Mouse (Mus musculus) liver, embryonic 15.5 days (tissue): ENCODE measurements at regions not wholly inside any gene's neighbourhood (a gene's known extent, or its start where the extent isn't known, plus 50 kb on each side); places are given as distances from the start of the nearest gene placed in this dataset.
A peak's percentile ranks its signal among the peaks of the same experiment; 100 is the strongest.

Experiments used
- ATAC-seq: fragments of 200-750 bp; cut with Nextera tagmentation; 2 replicates; pipeline ENCODE4 v1.8.0; 2017; ENCODE audit warnings: moderate number of reproducible peaks, mild to moderate bottlenecking, moderate library complexity; ENCODE audit not compliant: insufficient read depth
- H3K27ac ChIP-seq: fragments of 300-500 bp; sonication (generic); replicated peaks from 2 replicates; pipeline ENCODE4 v1.5.1; 2015; ENCODE audit warnings: mild to moderate bottlenecking, inconsistent platforms
- H3K27me3 ChIP-seq: fragments of 300-500 bp; sonication (generic); 2 replicates; pipeline ENCODE4 v1.6.1; 2015; ENCODE audit warnings: mild to moderate bottlenecking, inconsistent platforms
- H3K36me3 ChIP-seq: fragments of 300-500 bp; sonication (generic); replicated peaks from 2 replicates; pipeline ENCODE4 v1.6.1; 2015; ENCODE audit warnings: moderate library complexity, mild to moderate bottlenecking, inconsistent platforms
- H3K4me1 ChIP-seq: fragments of 300-500 bp; sonication (generic); replicated peaks from 2 replicates; pipeline ENCODE4 v1.6.1; 2015; ENCODE audit warnings: inconsistent platforms
- H3K4me2 ChIP-seq: fragments of 300-500 bp; sonication (generic); 2 replicates; pipeline ENCODE4 v1.6.1; 2015; ENCODE audit warnings: moderate library complexity, mild to moderate bottlenecking, inconsistent platforms
- H3K4me3 ChIP-seq: fragments of 300-500 bp; sonication (generic); replicated peaks from 2 replicates; pipeline ENCODE4 v1.5.1; 2015; ENCODE audit warnings: mild to moderate bottlenecking, inconsistent platforms
- H3K9ac ChIP-seq: fragments of 300-500 bp; sonication (generic); 2 replicates; pipeline ENCODE4 v1.6.1; 2015; ENCODE audit warnings: moderate library complexity, mild to moderate bottlenecking, inconsistent platforms
- H3K9me3 ChIP-seq: fragments of 300-500 bp; sonication (generic); replicated peaks from 2 replicates; pipeline ENCODE4 v1.6.1; 2016; ENCODE audit warnings: inconsistent platforms
- WGBS: fragments of 180-500 bp; shearing (Covaris S2); methylation state at CpG from one replicate; pipeline ENCODE4 v1.1.7; 2015; ENCODE audit warnings: mixed read lengths; ENCODE audit not compliant: insufficient replicate concordance; 5-methylcytosine and 5-hydroxymethylcytosine counted together

DNA sequence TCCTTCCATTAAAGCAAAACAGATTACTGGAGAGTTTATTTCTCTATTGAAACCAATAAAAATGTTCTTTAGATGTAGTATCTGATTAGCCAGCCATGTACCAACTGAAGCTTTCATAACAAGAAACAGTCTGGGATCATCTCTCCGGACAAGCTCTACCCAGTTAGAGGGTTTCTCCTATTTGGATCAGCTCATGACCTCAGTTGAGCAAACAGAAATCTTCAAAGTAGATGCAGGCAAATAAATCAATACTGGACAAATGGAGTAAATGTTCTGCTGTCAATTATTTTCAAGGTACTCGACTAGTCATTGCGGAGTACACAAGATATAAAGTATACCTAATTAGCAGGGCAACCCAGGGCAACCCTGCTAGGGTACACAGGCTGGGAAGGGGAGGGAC lies 67.4 kb downstream of the Avpr1a start:
- WGBS, result 55% methylated on average over 3 of the region's 3 CpGs
- ATAC-seq, result peak; percentile 56; the same call in 1 of the 2 replicates
- Histone ChIP-seq H3K27ac (no peak overlapping the region), H3K9me3 (no peaks in the 10 kb centered on the region), H3K36me3 (no peaks in the 10 kb centered on the region), H3K4me2 (peak overlapping the region; percentile 7; the same call in 1 of the 2 replicates), H3K4me3 (no peak overlapping the region), H3K9ac (no peak overlapping the region), H3K27me3 (no peaks in the 10 kb centered on the region), H3K4me1 (0 out of 2 replicates have a peak, but pooled peaks cover 4% of the 10 kb centered on the region)

DNA sequence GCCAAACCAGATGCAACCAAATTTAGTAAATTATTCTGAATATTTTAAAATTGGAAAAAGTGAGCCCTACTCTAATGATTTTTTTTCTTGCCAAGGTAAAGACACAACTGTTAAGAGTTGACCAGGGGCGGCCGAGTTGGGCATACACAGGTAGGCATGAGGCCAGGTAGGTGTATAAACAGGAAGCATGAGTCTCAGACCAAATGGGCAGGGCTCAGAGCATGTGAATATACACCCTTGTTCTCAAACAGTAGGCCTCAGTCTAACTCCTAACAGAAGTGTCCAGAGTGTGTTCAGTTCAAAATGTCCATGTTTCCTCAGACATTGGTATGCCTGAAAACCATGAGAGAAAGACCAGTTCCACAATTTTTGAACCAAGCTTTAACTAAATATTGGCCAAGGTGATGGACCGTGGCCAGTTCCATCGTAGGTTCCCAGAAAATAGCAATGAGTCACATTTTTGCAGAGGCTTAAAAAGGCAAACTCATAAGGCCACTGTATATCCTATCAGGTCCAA lies 71.0 kb downstream of the Avpr1a start:
- Histone ChIP-seq H3K4me2 (no peak overlapping the region), H3K4me1 (0 out of 2 replicates have a peak, but pooled peaks cover 4% of the 10 kb centered on the region), H3K27me3 (no peaks in the 10 kb centered on the region), H3K27ac (no peak overlapping the region), H3K36me3 (no peaks in the 10 kb centered on the region), H3K4me3 (no peak overlapping the region), H3K9ac (no peak overlapping the region), H3K9me3 (no peaks in the 10 kb centered on the region)
- 72% methylated on average over 4 of the region's 4 CpGs for WGBS
- no peak for ATAC-seq

DNA sequence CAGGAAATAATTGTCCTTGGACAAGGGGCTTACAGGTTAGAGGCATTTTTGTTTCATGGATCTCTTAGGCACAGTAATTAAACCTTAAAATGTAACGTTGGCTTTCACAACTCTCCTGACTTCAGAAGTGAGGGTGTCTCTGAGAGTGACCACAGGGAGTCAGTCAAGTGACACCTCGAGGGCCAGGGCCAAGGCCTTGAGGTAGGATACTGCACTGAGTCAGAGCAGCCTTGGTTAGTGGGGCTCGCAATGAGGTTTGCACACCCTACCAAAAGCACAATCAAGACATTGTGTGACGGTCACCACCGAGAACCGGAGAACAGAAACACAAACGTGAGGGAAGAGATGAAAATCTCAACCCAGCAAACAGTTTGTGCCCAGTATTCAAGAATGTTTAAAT lies 71.7 kb downstream of the Avpr1a start:
- H3K4me3 ChIP-seq, result no peak overlapping the region
- no peak for ATAC-seq
- no peaks in the 10 kb centered on the region for H3K27me3 ChIP-seq
- H3K4me1 ChIP-seq, result 0 out of 2 replicates have a peak, but pooled peaks cover 4% of the 10 kb centered on the region
- no peaks in the 10 kb centered on the region for H3K9me3 ChIP-seq
- H3K9ac ChIP-seq, result no peak overlapping the region
- no peak overlapping the region for H3K4me2 ChIP-seq
- H3K27ac ChIP-seq, result no peak overlapping the region
- no peaks in the 10 kb centered on the region for H3K36me3 ChIP-seq
- 74% methylated on average over 7 of the region's 7 CpGs for WGBS

DNA sequence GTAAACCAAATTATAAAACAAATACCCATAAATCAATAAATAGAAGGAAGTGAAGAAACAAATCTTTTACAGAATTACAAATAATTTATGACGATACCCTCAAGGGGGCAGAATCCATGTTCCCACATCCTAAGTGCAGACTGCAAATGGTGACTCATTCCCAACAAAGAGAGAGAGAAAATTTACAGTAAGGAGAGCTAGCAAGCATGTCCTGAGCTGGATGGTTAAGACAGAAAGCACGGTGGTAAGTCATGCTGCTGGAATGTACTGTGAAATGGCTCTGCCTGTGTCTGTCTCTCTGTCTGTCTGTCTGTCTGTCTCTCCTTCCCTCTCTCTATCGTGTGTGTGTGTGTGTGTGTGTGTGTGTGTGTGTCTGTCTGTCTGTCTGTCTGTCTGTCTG lies 74.3 kb downstream of the Avpr1a start:
- Histone ChIP-seq H3K27me3 (no peaks in the 10 kb centered on the region), H3K27ac (no peak overlapping the region), H3K9ac (no peak overlapping the region), H3K36me3 (no peaks in the 10 kb centered on the region), H3K4me3 (no peak overlapping the region), H3K4me2 (no peak overlapping the region), H3K4me1 (no peaks in the 10 kb centered on the region), H3K9me3 (no peaks in the 10 kb centered on the region)
- WGBS, result 53% methylated on average over 3 of the region's 3 CpGs
- ATAC-seq, result no peak

DNA sequence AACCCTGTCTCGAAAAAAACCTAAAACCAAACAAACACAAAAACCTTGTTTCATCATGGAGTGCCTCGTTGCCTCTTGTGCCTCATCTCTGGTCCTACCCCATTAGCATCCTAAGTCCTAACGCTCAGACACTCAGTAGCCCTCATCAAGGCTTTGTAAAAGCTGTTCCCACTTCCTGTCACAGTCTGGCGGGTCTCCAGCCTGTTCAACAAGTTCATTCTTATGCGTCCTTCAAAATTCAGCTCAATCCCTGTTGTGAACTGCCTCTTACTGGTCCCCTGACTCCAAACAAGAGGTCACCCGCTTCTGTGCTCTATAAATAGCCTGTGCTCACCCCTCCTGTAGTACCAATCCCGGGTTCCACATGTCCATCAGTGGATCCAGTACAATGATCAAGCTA lies 77.1 kb downstream of the Avpr1a start:
- H3K36me3 ChIP-seq, result no peaks in the 10 kb centered on the region
- H3K27ac ChIP-seq, result no peak overlapping the region
- no peaks in the 10 kb centered on the region for H3K27me3 ChIP-seq
- H3K4me1 ChIP-seq, result no peaks in the 10 kb centered on the region
- H3K4me2 ChIP-seq, result no peak overlapping the region
- H3K4me3 ChIP-seq, result no peak overlapping the region
- no peak for ATAC-seq
- WGBS, result 55% methylated on average over 7 of the region's 7 CpGs
- H3K9ac ChIP-seq, result no peak overlapping the region
- H3K9me3 ChIP-seq, result no peaks in the 10 kb centered on the region

DNA sequence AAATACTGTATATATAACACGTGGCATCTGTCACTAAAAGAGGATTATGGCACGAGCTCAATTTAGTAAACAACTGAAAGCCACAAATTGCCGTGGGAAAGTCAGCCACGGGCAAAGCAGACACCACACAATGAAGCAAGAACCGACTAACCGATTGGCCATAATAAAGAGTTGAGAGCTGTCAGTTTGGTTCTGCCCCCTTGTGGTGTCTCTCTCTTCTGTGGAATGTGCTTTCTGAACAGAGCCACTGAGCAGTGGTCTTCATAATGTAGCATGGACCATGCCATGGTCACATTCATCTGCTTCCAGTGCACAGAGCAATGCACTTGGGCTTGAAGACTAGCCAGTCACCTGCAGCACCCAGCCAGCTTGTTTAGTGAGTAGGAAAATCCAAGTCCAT lies 77.5 kb downstream of the Avpr1a start:
- Histone ChIP-seq H3K4me1 (no peaks in the 10 kb centered on the region), H3K36me3 (no peaks in the 10 kb centered on the region), H3K9me3 (no peaks in the 10 kb centered on the region), H3K4me2 (no peak overlapping the region), H3K27me3 (no peaks in the 10 kb centered on the region), H3K4me3 (no peak overlapping the region), H3K27ac (no peak overlapping the region), H3K9ac (no peak overlapping the region)
- WGBS, result 62% methylated on average over 6 of the region's 6 CpGs
- no peak for ATAC-seq

DNA sequence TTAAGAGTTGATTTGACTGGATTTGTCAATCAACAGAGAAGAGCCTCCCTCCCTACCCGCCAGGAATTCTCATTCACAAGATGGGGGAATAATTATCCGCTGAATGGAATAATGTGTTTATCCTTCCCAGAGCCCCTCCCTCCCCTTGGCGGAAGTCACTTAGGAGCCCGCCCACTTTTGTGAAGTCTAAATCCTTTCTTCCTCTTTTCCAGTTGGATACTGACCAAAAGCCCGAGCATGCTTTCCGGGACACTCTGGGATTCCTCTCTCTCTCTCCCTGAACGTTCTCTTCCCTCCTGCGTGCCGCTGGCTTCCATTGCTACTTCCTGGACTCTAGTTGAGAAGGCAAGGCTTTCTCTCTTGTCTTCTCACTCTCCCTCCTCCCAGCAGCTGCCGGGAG lies 79.9 kb downstream of the Avpr1a start:
- H3K36me3 ChIP-seq, result no peaks in the 10 kb centered on the region
- no peak for ATAC-seq
- H3K4me3 ChIP-seq, result no peak overlapping the region
- H3K4me1 ChIP-seq, result no peaks in the 10 kb centered on the region
- H3K27ac ChIP-seq, result no peak overlapping the region
- no peaks in the 10 kb centered on the region for H3K9me3 ChIP-seq
- H3K4me2 ChIP-seq, result no peak overlapping the region
- H3K27me3 ChIP-seq, result no peaks in the 10 kb centered on the region
- H3K9ac ChIP-seq, result no peak overlapping the region
- WGBS, result 66% methylated on average over 10 of the region's 10 CpGs

DNA sequence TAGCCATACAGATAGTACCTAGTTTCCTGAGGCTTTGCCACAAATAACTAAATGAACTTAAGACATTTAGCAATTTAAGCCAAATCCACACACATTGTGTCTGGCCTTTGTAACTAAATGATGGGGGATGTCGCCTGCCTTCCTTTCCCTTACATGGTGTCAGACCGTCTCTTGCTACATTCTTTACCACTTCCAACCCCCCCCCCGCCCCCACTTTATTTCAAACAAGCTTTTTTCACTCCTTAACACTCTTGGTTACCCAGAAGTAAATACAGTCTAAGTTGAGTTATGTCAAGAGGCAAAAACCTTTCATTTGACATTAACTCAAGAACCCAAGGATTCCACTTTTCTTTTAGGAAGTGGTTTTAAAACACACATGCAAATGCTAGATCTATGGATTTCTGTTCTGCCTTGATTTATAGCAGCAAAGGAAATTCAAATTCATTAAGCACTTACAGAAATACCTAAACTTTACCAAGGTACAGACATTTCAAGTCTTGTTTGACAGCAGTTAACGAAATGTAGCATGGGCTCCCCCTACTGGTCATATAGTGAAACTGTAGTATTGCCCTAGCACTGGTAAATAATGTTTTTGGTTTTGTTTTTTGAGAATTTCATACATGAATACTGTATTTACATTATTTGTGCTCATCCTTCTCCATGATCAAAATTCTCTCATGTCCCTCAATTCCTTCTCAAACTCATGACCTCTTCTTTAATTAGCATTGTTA lies 80.8 kb downstream of the Avpr1a start:
- WGBS, result 41% methylated on average over 4 of the region's 4 CpGs

DNA sequence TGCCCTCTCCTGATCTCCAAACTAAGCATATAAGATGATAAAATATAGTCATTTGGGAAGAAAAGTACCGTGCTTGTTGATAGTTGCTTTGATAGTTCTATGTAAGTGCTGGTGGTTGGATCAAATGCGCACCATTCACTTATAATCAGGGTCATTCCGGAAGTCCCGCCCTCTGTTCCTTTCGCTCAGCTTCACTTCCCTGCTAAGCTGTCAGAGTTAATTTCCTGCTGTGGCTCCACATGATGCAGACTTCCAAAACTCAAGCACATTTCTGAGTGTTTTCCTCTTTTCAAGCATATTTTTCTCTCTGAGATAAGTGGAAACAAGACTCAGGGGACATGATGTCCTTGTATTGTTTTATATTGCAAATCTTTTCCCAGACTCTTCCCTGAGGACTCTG lies 86.4 kb downstream of the Avpr1a start:
- H3K4me2 ChIP-seq, result no peak overlapping the region
- ATAC-seq, result no peak
- no peaks in the 10 kb centered on the region for H3K9me3 ChIP-seq
- no peaks in the 10 kb centered on the region for H3K27me3 ChIP-seq
- WGBS, result 60% methylated on average over 5 of the region's 5 CpGs
- no peak overlapping the region for H3K4me3 ChIP-seq
- no peak overlapping the region for H3K9ac ChIP-seq
- no peaks in the 10 kb centered on the region for H3K4me1 ChIP-seq
- H3K36me3 ChIP-seq, result no peaks in the 10 kb centered on the region
- H3K27ac ChIP-seq, result no peak overlapping the region

More for the DNA sequence above, 80.8 kb downstream of the Avpr1a start:
- no peak overlapping the region for H3K4me3 ChIP-seq
- H3K9ac ChIP-seq, result no peak overlapping the region
- no peak overlapping the region for H3K4me2 ChIP-seq
- no peaks in the 10 kb centered on the region for H3K27me3 ChIP-seq
- no peak for ATAC-seq
- H3K4me1 ChIP-seq, result no peaks in the 10 kb centered on the region
- no peak overlapping the region for H3K27ac ChIP-seq
- H3K9me3 ChIP-seq, result no peaks in the 10 kb centered on the region
- no peaks in the 10 kb centered on the region for H3K36me3 ChIP-seq

DNA sequence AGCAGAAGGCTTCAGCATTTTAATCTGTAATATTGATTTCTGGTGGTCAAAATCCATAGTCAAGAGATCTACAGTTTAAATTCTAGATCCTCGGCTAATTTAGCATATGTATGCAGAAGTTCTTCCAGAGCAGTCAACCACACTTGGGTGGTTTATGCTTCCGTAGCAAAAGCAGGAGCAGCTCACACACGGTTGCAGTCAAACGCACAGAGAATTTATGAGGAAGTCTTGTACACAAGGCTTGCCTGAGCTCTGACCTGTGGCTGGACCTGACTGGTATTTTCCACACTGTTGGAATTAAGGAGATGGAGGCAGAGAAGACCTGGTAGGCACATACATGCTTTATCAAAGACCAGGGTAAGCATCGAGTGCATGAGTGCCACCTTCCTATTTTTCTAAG lies 86.8 kb downstream of the Avpr1a start:
- H3K4me1 ChIP-seq, result no peaks in the 10 kb centered on the region
- no peaks in the 10 kb centered on the region for H3K36me3 ChIP-seq
- no peak overlapping the region for H3K27ac ChIP-seq
- no peaks in the 10 kb centered on the region for H3K27me3 ChIP-seq
- no peak overlapping the region for H3K4me3 ChIP-seq
- 22% methylated on average over 5 of the region's 5 CpGs for WGBS
- ATAC-seq, result no peak
- no peaks in the 10 kb centered on the region for H3K9me3 ChIP-seq
- no peak overlapping the region for H3K4me2 ChIP-seq
- H3K9ac ChIP-seq, result no peak overlapping the region

DNA sequence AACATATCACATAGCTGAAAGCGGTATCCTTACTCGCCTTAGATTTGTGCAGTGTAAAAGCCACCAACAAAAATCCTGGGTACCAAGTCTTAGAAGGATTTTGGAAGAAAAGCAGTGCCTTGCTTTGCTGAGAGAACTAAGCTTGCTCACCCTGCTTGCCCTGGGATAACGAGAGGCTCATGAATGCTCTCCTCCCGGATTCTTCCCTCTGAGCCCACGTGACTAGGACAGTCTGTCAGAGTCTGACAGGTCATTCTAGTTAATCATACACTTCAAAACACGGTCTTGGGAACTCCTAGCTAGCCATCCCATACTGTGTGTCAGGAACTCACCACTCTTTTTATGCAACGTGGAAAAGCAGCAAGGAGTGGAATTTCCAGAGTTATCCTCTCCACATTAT lies 91.4 kb downstream of the Avpr1a start:
- Histone ChIP-seq H3K9me3 (no peaks in the 10 kb centered on the region), H3K4me1 (no peaks in the 10 kb centered on the region), H3K36me3 (no peaks in the 10 kb centered on the region), H3K4me3 (no peak overlapping the region), H3K27ac (no peak overlapping the region), H3K4me2 (no peak overlapping the region), H3K9ac (no peak overlapping the region), H3K27me3 (no peaks in the 10 kb centered on the region)
- 54% methylated on average over 7 of the region's 7 CpGs for WGBS
- ATAC-seq, result no peak

DNA sequence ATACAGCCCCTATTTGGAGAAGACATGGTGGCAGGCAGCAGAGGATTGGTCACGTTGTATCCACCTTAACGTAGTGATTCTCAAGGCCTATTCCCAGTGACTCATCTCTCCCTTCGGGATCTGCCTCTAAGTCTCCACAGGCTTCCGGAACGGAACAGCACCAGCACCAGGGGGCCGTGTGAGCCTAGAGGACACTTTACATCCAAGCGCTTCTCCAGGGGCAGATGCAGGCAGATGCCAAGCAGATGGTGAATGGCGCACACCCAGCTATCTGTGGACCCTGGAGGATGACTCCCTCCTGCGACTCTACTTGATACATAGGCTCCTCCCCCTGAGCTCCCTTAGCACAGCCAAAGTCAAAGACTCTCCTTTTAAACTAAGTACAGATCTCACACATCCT lies 94.3 kb downstream of the Avpr1a start:
- no peak overlapping the region for H3K4me3 ChIP-seq
- H3K9me3 ChIP-seq, result no peaks in the 10 kb centered on the region
- H3K27me3 ChIP-seq, result no peaks in the 10 kb centered on the region
- WGBS, result 60% methylated on average over 9 of the region's 9 CpGs
- no peak overlapping the region for H3K4me2 ChIP-seq
- H3K4me1 ChIP-seq, result no peaks in the 10 kb centered on the region
- no peaks in the 10 kb centered on the region for H3K36me3 ChIP-seq
- no peak overlapping the region for H3K9ac ChIP-seq
- no peak overlapping the region for H3K27ac ChIP-seq
- ATAC-seq, result no peak
